Comparison of ENCODE assay signal across 8 mouse cellular contexts in the genomic region with DNA sequence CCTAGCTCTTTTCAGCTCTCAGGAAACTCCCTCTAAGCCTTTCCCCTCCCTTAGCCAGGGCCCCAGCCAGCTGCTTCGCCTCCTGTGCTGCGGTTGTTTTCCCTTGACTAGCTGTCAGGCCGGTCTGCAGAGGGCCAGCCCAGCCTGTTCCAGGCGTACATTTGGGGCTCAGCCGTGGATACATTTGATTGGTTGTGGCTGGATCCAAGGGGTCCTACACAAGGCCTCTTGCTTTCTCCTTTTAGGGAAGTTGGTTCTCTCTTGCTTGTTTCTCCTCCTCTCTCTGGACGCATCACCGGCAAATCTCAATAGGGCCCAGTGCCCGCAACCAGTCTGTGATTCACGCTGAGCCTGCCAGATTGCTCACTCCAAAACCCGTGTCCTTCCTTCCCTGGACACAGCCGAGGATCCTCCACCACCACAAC. TPM values are rescaled to one million over a fixed set of nuclear protein-coding genes. Genes with fewer than 3 reads are reported as not detected.
DNase-seq lines count a peak whose midpoint lies in the region; ATAC-seq lines count a peak whose summit lies in the region.

No protein-coding gene starts in this region.

- WGBS in embryonic facial prominence, embryonic 13.5 days, result 11% methylated on average over 11 of the region's 11 CpGs
- 19% methylated on average over 11 of the region's 11 CpGs for WGBS in heart, embryonic 12.5 days
- 16% methylated on average over 11 of the region's 11 CpGs for WGBS in kidney, embryonic 16.5 days
- 10% methylated on average over 11 of the region's 11 CpGs for WGBS in midbrain, embryonic 12.5 days

- H3K36me3 ChIP-seq in embryonic facial prominence, embryonic 13.5 days, result no peaks in the 10 kb centered on the region
- H3K36me3 ChIP-seq in heart, embryonic 12.5 days, result peaks cover 12% of the 10 kb centered on the region
- no peaks in the 10 kb centered on the region for H3K36me3 ChIP-seq in kidney, embryonic 16.5 days (ENCODE audit: insufficient read depth, low read length)
- H3K36me3 ChIP-seq in midbrain, embryonic 12.5 days, result no peaks in the 10 kb centered on the region

- no peak overlapping the region for H3K4me3 ChIP-seq in embryonic facial prominence, embryonic 13.5 days
- no peak overlapping the region for H3K4me3 ChIP-seq in heart, embryonic 12.5 days
- no peak overlapping the region for H3K4me3 ChIP-seq in kidney, embryonic 16.5 days (ENCODE audit: low read length)
- H3K4me3 ChIP-seq in midbrain, embryonic 12.5 days, result no peak overlapping the region

- H3K9me3 ChIP-seq in embryonic facial prominence, embryonic 13.5 days, result no peaks in the 10 kb centered on the region
- H3K9me3 ChIP-seq in heart, embryonic 12.5 days (replicated peaks), result no peaks in the 10 kb centered on the region
- H3K9me3 ChIP-seq in kidney, embryonic 16.5 days (ENCODE audit: low read length), result no peaks in the 10 kb centered on the region
- H3K9me3 ChIP-seq in midbrain, embryonic 12.5 days, result no peaks in the 10 kb centered on the region

- peaks cover 75% of the 10 kb centered on the region for H3K4me1 ChIP-seq in embryonic facial prominence, embryonic 13.5 days
- H3K4me1 ChIP-seq in heart, embryonic 12.5 days (replicated peaks), result peaks cover 65% of the 10 kb centered on the region
- H3K4me1 ChIP-seq in kidney, embryonic 16.5 days (ENCODE audit: insufficient read depth, low read length), result peaks cover 64% of the 10 kb centered on the region
- H3K4me1 ChIP-seq in midbrain, embryonic 12.5 days, result peaks cover 29% of the 10 kb centered on the region

- H3K9ac ChIP-seq in embryonic facial prominence, embryonic 13.5 days, result peak overlapping the region; percentile 17
- H3K9ac ChIP-seq in heart, embryonic 12.5 days, result peak overlapping the region; percentile 45; the same call in 1 of the 2 replicates
- H3K9ac ChIP-seq in kidney, embryonic 16.5 days (replicated peaks; ENCODE audit: low read length), result peak overlapping the region; percentile 34
- H3K9ac ChIP-seq in midbrain, embryonic 12.5 days (replicated peaks), result no peak overlapping the region

- ATAC-seq in embryonic facial prominence, embryonic 13.5 days (ENCODE audit: insufficient number of reproducible peaks, insufficient read depth, low FRiP score, low TSS enrichment, low read depth), result peak; percentile 78
- ATAC-seq in heart, embryonic 12.5 days (ENCODE audit: insufficient number of reproducible peaks, low FRiP score), result peak; percentile 66; the same call in 1 of the 2 replicates
- peak; percentile 94 for ATAC-seq in kidney, embryonic 16.5 days (ENCODE audit: low FRiP score, low TSS enrichment)
- ATAC-seq in midbrain, embryonic 12.5 days (ENCODE audit: low FRiP score, low read depth), result peak; percentile 90

- peak overlapping the region; percentile 93 for H3K27ac ChIP-seq in embryonic facial prominence, embryonic 13.5 days
- H3K27ac ChIP-seq in heart, embryonic 12.5 days (ENCODE audit: poor library complexity, severe bottlenecking), result peak overlapping the region; percentile 91
- H3K27ac ChIP-seq in kidney, embryonic 16.5 days (ENCODE audit: low read length), result peak overlapping the region; percentile 94
- peak overlapping the region; percentile 81 for H3K27ac ChIP-seq in midbrain, embryonic 12.5 days (replicated peaks)

- DNase-seq in cerebellum, adult 11 months, result peak; percentile 31
- peak; percentile 58 for DNase-seq in testis, postnatal 14 days (ENCODE audit: low spot score)
- DNase-seq in layer of hippocampus, postnatal 14 days (ENCODE audit: low spot score in 2 of 2), result no peak
- DNase-seq in T-cell, adult 2 months (ENCODE audit: low spot score), result no peak

- H3K4me2 ChIP-seq in embryonic facial prominence, embryonic 13.5 days, result peak overlapping the region; percentile 14; the same call in 1 of the 2 replicates
- H3K4me2 ChIP-seq in heart, embryonic 12.5 days, result no peak overlapping the region
- H3K4me2 ChIP-seq in kidney, embryonic 16.5 days (replicated peaks; ENCODE audit: low read depth, low read length), result 0 out of 2 replicates have a peak overlapping the region, but pooled peaks have one; percentile 11
- H3K4me2 ChIP-seq in midbrain, embryonic 12.5 days (replicated peaks), result peak overlapping the region; percentile 4

- H3K27me3 ChIP-seq in embryonic facial prominence, embryonic 13.5 days, result no peaks in the 10 kb centered on the region
- no peaks in the 10 kb centered on the region for H3K27me3 ChIP-seq in heart, embryonic 12.5 days (replicated peaks)
- no peaks in the 10 kb centered on the region for H3K27me3 ChIP-seq in kidney, embryonic 16.5 days (ENCODE audit: insufficient read depth, low read length)
- peaks cover 11% of the 10 kb centered on the region for H3K27me3 ChIP-seq in midbrain, embryonic 12.5 days

RNA-seq across cellular contexts. Expression of gene Parva, which starts 40.4 kb away (rescaled TPM):
- 89.1 and 104 TPM in 2 replicates for polyA plus RNA-seq in embryonic facial prominence, embryonic 13.5 days (2015; fragmentation: Nextera tagmentation; extraction: Ambion mirVana)
- polyA plus RNA-seq in heart, embryonic 12.5 days (2016; fragmentation: Nextera tagmentation; extraction: Ambion mirVana), result 101 and 103 TPM in 2 replicates
- 120 and 126 TPM in 2 replicates for polyA plus RNA-seq in kidney, embryonic 16.5 days (2015; fragmentation: Nextera tagmentation; extraction: Ambion mirVana)
- polyA plus RNA-seq in midbrain, embryonic 12.5 days (2016; fragmentation: Nextera tagmentation; extraction: Ambion mirVana), result 54.8 and 55.6 TPM in 2 replicates
- 10 to 100 TPM; 60.7 to 63.9 TPM for total RNA-seq in layer of hippocampus, postnatal 14 days (2021)

Comparison
In these comparisons a context has a peak if more than half of its experiments do, and no peak if none do; other contexts are left out.
1. DNase-seq: peak in cerebellum, adult 11 months (single experiment) and testis, postnatal 14 days (single experiment); none in layer of hippocampus, postnatal 14 days (0 of 2) and T-cell, adult 2 months (single experiment).
2. Peak in every context shown above with its lines, with median percentiles within 50 percentile points of each other: ATAC-seq and H3K27ac ChIP-seq.